Mouse (Mus musculus): ENCODE results near the gene Trim39. TPM values are rescaled to one million over a fixed set of nuclear protein-coding genes. Genes with fewer than 3 reads are reported as not detected.
"Not testable (repeated sequence)": the region's sequence is repeated elsewhere in the genome, so short reads cannot be mapped to it uniquely, and the experiment has no call there.

Trim39 gene
- total RNA-seq, 2 experiments from 2014 or later, result 23.6 to 25.3 TPM

GRCm38 (mm10) chr17:36237321-36237921, 34.6 kb downstream of the Trim39 start:
- H3K4me3 ChIP-seq, result peak overlapping the region; percentile 34; the same call in 1 of the 2 replicates

GRCm38 (mm10) chr17:36235300-36235699, 36.7 kb downstream of the Trim39 start:
- not testable (repeated sequence) for H3K4me3 ChIP-seq; DNase-seq (ENCODE audit: low spot score in 2 of 2); H3K27ac ChIP-seq

More at GRCm38 (mm10) chr17:36237321-36237921, 34.6 kb downstream of the Trim39 start:
- TF ChIP-seq CTCF (conservative IDR thresholded peaks at IDR 0.05), result no peak
- H3K27ac ChIP-seq, result no peak overlapping the region
- no peak for DNase-seq (ENCODE audit: low spot score in 2 of 2)

- no peak for DNase-seq (ENCODE audit: low spot score in 2 of 2)
- Histone ChIP-seq H3K4me3 (no peak overlapping the region), H3K27ac (no peak overlapping the region)
- no peak for TF ChIP-seq CTCF (conservative IDR thresholded peaks at IDR 0.05)
Observed at GRCm38 (mm10) chr17:36233572-36233971, 38.5 kb downstream of the Trim39 start.

- peak in 1 of 2 experiments; percentile 60 for DNase-seq (ENCODE audit: low spot score in 2 of 2)
- no peak; the same call in 1 of the 2 replicates for TF ChIP-seq CTCF (conservative IDR thresholded peaks at IDR 0.05)
- no peak overlapping the region for H3K27ac ChIP-seq
Observed at GRCm38 (mm10) chr17:36231318-36231717, 40.7 kb downstream of the Trim39 start.

GRCm38 (mm10) chr17:36229046-36229445, 43.0 kb downstream of the Trim39 start:
- Histone ChIP-seq H3K4me3 (no peak overlapping the region), H3K27ac (no peak overlapping the region)
- TF ChIP-seq CTCF (conservative IDR thresholded peaks at IDR 0.05), result no peak
- DNase-seq (ENCODE audit: low spot score in 2 of 2), result no peak

More at GRCm38 (mm10) chr17:36231318-36231717, 40.7 kb downstream of the Trim39 start:
- no peak overlapping the region for H3K4me3 ChIP-seq

- H3K4me3 ChIP-seq, result no peak overlapping the region
- TF ChIP-seq CTCF (conservative IDR thresholded peaks at IDR 0.05), result peak; percentile 67
- DNase-seq (ENCODE audit: low spot score in 2 of 2), result no peak
- H3K27ac ChIP-seq, result no peak overlapping the region
Observed at GRCm38 (mm10) chr17:36226921-36227320, 45.1 kb downstream of the Trim39 start.

GRCm38 (mm10) chr17:36225231-36225824, 46.7 kb downstream of the Trim39 start:
- Histone ChIP-seq H3K27ac (no peak overlapping the region), H3K4me3 (no peak overlapping the region)
- DNase-seq (ENCODE audit: low spot score in 2 of 2), result no peak
- TF ChIP-seq CTCF (conservative IDR thresholded peaks at IDR 0.05), result no peak

GRCm38 (mm10) chr17:36224451-36224850, 47.6 kb downstream of the Trim39 start:
- no peak overlapping the region for H3K27ac ChIP-seq
- no peak overlapping the region for H3K4me3 ChIP-seq
- DNase-seq (ENCODE audit: low spot score in 2 of 2), result no peak
- TF ChIP-seq CTCF (conservative IDR thresholded peaks at IDR 0.05), result no peak

- DNase-seq (ENCODE audit: low spot score in 2 of 2), result no peak
- TF ChIP-seq CTCF (conservative IDR thresholded peaks at IDR 0.05), result no peak
Observed at GRCm38 (mm10) chr17:36218594-36219155, 53.4 kb downstream of the Trim39 start.

GRCm38 (mm10) chr17:36215586-36215985, 56.5 kb downstream of the Trim39 start:
- Histone ChIP-seq H3K4me3 (no peak overlapping the region), H3K27ac (no peak overlapping the region)
- no peak for DNase-seq (ENCODE audit: low spot score in 2 of 2)
- no peak for TF ChIP-seq CTCF (conservative IDR thresholded peaks at IDR 0.05)

More at GRCm38 (mm10) chr17:36218594-36219155, 53.4 kb downstream of the Trim39 start:
- no peak overlapping the region for H3K4me3 ChIP-seq
- no peak overlapping the region for H3K27ac ChIP-seq

Other genes starting within 250 kb of the Trim39 start
- 1 to 10 TPM; 5.2 to 6.0 TPM for gene H2-T23, start 239.4 kb downstream of the Trim39 start, total RNA-seq (2021)
- 10 to 100 TPM in 1 of 2 experiments, 1 to 10 TPM in 1; 9.1 to 10.3 TPM for gene H2-T22, start 229.5 kb downstream of the Trim39 start, total RNA-seq (2021)
- not detected for gene Gm6034, start 229.3 kb downstream of the Trim39 start, total RNA-seq (2021)
- gene Gm11127, start 213.9 kb downstream of the Trim39 start, total RNA-seq (2021), result 1 to 10 TPM; 1.6 to 1.7 TPM
- gene Gm19684, start 150.6 kb downstream of the Trim39 start, total RNA-seq (2021), result under 1 TPM in 1 of 2 experiments, not detected in 1; 0.29 TPM
- gene Gm7030, start 142.8 kb downstream of the Trim39 start, total RNA-seq (2021), result not detected
- not detected for gene Gm8909, start 103.7 kb downstream of the Trim39 start, total RNA-seq (2021)
- not detected for gene H2-T3, start 82.0 kb downstream of the Trim39 start, total RNA-seq (2021)
- 10 to 100 TPM; 43.6 to 44.1 TPM for gene Rpp21, start 14.2 kb downstream of the Trim39 start, total RNA-seq (2021)
- gene H2-M10.2, start 14.2 kb upstream of the Trim39 start, total RNA-seq (2021), result not detected
- gene H2-M10.1, start 53.9 kb upstream of the Trim39 start, total RNA-seq (2021), result not detected
- not detected for gene H2-M10.3, start 96.2 kb upstream of the Trim39 start, total RNA-seq (2021)
- not detected for gene H2-M10.4, start 190.1 kb upstream of the Trim39 start, total RNA-seq (2021)